Mouse (Mus musculus) cerebellum, adult 11 months (tissue): Measurements from ENCODE around the gene Timm10.

Experiments
- DNase-seq: peaks from one replicate; pipeline ENCODE4 v3.0.0; 2022

Gene Timm10

GRCm38 (mm10) chr2:84861430-84861829, 34.6 kb downstream of the Timm10 start:
- DNase-seq: no peak

GRCm38 (mm10) chr2:84862231-84862630, 35.4 kb downstream of the Timm10 start:
- no peak for DNase-seq

- DNase-seq: no peak
These were observed 39.1 kb downstream of the Timm10 start for GRCm38 (mm10) chr2:84865616-84866571.

GRCm38 (mm10) chr2:84868521-84868943, 41.7 kb downstream of the Timm10 start:
- no peak for DNase-seq

GRCm38 (mm10) chr2:84868977-84869376, 42.2 kb downstream of the Timm10 start:
- no peak for DNase-seq

GRCm38 (mm10) chr2:84870623-84871160, 43.9 kb downstream of the Timm10 start:
- DNase-seq: no peak

- peak; percentile 15 for DNase-seq
These were observed 45.4 kb downstream of the Timm10 start for GRCm38 (mm10) chr2:84872105-84872716.

- no peak for DNase-seq
These were observed 49.0 kb downstream of the Timm10 start for GRCm38 (mm10) chr2:84875842-84876241.
